Mouse (Mus musculus) liver, embryonic 15.5 days (tissue): Measurements from ENCODE around the gene Angel2. TPM values are rescaled to one million over a fixed set of nuclear protein-coding genes. Genes with fewer than 3 reads are reported as not detected.

Experiments used
- ATAC-seq: fragments of 200-750 bp; cut with Nextera tagmentation; 2 replicates; pipeline ENCODE4 v1.8.0; 2017; ENCODE audit warnings: moderate number of reproducible peaks, mild to moderate bottlenecking, moderate library complexity; ENCODE audit not compliant: insufficient read depth
- H3K27ac ChIP-seq: fragments of 300-500 bp; sonication (generic); replicated peaks from 2 replicates; pipeline ENCODE4 v1.5.1; 2015; ENCODE audit warnings: mild to moderate bottlenecking, inconsistent platforms
- H3K27me3 ChIP-seq: fragments of 300-500 bp; sonication (generic); 2 replicates; pipeline ENCODE4 v1.6.1; 2015; ENCODE audit warnings: mild to moderate bottlenecking, inconsistent platforms
- H3K36me3 ChIP-seq: fragments of 300-500 bp; sonication (generic); replicated peaks from 2 replicates; pipeline ENCODE4 v1.6.1; 2015; ENCODE audit warnings: moderate library complexity, mild to moderate bottlenecking, inconsistent platforms
- H3K4me1 ChIP-seq: fragments of 300-500 bp; sonication (generic); replicated peaks from 2 replicates; pipeline ENCODE4 v1.6.1; 2015; ENCODE audit warnings: inconsistent platforms
- H3K4me2 ChIP-seq: fragments of 300-500 bp; sonication (generic); 2 replicates; pipeline ENCODE4 v1.6.1; 2015; ENCODE audit warnings: moderate library complexity, mild to moderate bottlenecking, inconsistent platforms
- H3K4me3 ChIP-seq: fragments of 300-500 bp; sonication (generic); replicated peaks from 2 replicates; pipeline ENCODE4 v1.5.1; 2015; ENCODE audit warnings: mild to moderate bottlenecking, inconsistent platforms
- H3K9ac ChIP-seq: fragments of 300-500 bp; sonication (generic); 2 replicates; pipeline ENCODE4 v1.6.1; 2015; ENCODE audit warnings: moderate library complexity, mild to moderate bottlenecking, inconsistent platforms
- H3K9me3 ChIP-seq: fragments of 300-500 bp; sonication (generic); replicated peaks from 2 replicates; pipeline ENCODE4 v1.6.1; 2016; ENCODE audit warnings: inconsistent platforms
- WGBS: fragments of 180-500 bp; shearing (Covaris S2); methylation state at CpG from one replicate; pipeline ENCODE4 v1.1.7; 2015; ENCODE audit warnings: mixed read lengths; ENCODE audit not compliant: insufficient replicate concordance; 5-methylcytosine and 5-hydroxymethylcytosine counted together
- polyA plus RNA-seq: library from polyadenylated mRNA; unstranded; fragments of >200 nt; fragmentation: Nextera tagmentation; extraction: Ambion mirVana; gene quantifications from 2 replicates; pipeline ENCODE4 v1.2.1, GENCODE M21; 2015

The Angel2 gene
- polyA plus RNA-seq, 1 experiment from 2014 or later, result 13.4 TPM

- H3K4me1 ChIP-seq, result no peaks in the 10 kb centered on the region
- H3K27ac ChIP-seq, result no peak overlapping the region
- no peak overlapping the region for H3K4me2 ChIP-seq
- no peak overlapping the region for H3K4me3 ChIP-seq
- 0 out of 2 replicates have a peak, but pooled peaks cover 3% of the 10 kb centered on the region for H3K27me3 ChIP-seq
- no peaks in the 10 kb centered on the region for H3K9me3 ChIP-seq
- no peak overlapping the region for H3K9ac ChIP-seq
- 58% methylated on average over 15 of the region's 15 CpGs for WGBS
- ATAC-seq, result no peak
- H3K36me3 ChIP-seq, result no peaks in the 10 kb centered on the region
Measured at GRCm38 (mm10) chr1:190964992-190965780, 40.3 kb downstream of the Angel2 start.

DNA sequence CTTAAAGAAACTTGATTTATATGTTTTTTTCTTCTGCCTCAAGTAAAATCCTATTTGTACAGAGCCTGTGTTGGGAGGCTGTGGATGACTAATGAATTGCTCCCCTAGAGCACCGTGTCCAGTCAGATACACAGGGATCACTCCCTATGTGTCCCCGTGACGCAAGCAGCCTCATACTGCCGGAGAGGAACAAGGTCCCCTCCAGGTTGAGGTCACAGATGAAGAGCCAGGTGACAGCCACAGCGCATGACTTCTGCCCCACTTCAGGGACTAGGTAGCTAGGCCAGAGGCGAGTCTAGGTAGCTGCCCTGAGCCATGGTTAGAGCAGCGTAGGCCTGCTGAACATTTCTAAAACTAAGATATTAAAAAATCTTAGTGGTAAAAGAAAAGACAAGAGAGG, 43.1 kb downstream of the Angel2 start:
- no peak overlapping the region for H3K4me2 ChIP-seq
- no peak overlapping the region for H3K4me3 ChIP-seq
- no peak overlapping the region for H3K9ac ChIP-seq
- peaks cover 3% of the 10 kb centered on the region; the same call in 1 of the 2 replicates for H3K4me1 ChIP-seq
- no peaks in the 10 kb centered on the region for H3K36me3 ChIP-seq
- H3K27me3 ChIP-seq, result peaks cover 3% of the 10 kb centered on the region; the same call in 1 of the 2 replicates
- WGBS, result 64% methylated on average over 7 of the region's 7 CpGs
- ATAC-seq, result no peak
- no peaks in the 10 kb centered on the region for H3K9me3 ChIP-seq
- H3K27ac ChIP-seq, result no peak overlapping the region

GRCm38 (mm10) chr1:190971708-190972610, 47.0 kb downstream of the Angel2 start:
- peaks cover 3% of the 10 kb centered on the region; the same call in 1 of the 2 replicates for H3K4me1 ChIP-seq
- peaks cover 43% of the 10 kb centered on the region for H3K27me3 ChIP-seq
- 50% methylated on average over 14 of the region's 14 CpGs for WGBS
- H3K4me3 ChIP-seq, result no peak overlapping the region
- no peak overlapping the region for H3K27ac ChIP-seq
- no peak overlapping the region for H3K9ac ChIP-seq
- ATAC-seq, result no peak
- no peaks in the 10 kb centered on the region for H3K9me3 ChIP-seq
- H3K36me3 ChIP-seq, result no peaks in the 10 kb centered on the region
- no peak overlapping the region for H3K4me2 ChIP-seq

GRCm38 (mm10) chr1:190972612-190973192, 47.8 kb downstream of the Angel2 start:
- ATAC-seq, result no peak
- no peaks in the 10 kb centered on the region for H3K9me3 ChIP-seq
- no peak overlapping the region for H3K4me2 ChIP-seq
- H3K4me3 ChIP-seq, result no peak overlapping the region
- no peak overlapping the region for H3K27ac ChIP-seq
- no peak overlapping the region for H3K9ac ChIP-seq
- H3K27me3 ChIP-seq, result peaks cover 50% of the 10 kb centered on the region
- 54% methylated on average over 7 of the region's 7 CpGs for WGBS
- H3K4me1 ChIP-seq, result peaks cover 3% of the 10 kb centered on the region; the same call in 1 of the 2 replicates
- no peaks in the 10 kb centered on the region for H3K36me3 ChIP-seq

- Histone ChIP-seq H3K36me3 (no peaks in the 10 kb centered on the region), H3K4me2 (no peak overlapping the region), H3K9me3 (no peaks in the 10 kb centered on the region), H3K9ac (no peak overlapping the region), H3K27me3 (peaks cover 65% of the 10 kb centered on the region), H3K4me1 (peaks cover 15% of the 10 kb centered on the region), H3K4me3 (no peak overlapping the region), H3K27ac (no peak overlapping the region)
- no peak for ATAC-seq
- 59% methylated on average over 8 of the region's 8 CpGs for WGBS
Measured at GRCm38 (mm10) chr1:190974191-190974590, 49.3 kb downstream of the Angel2 start.

- no peak for ATAC-seq
- Histone ChIP-seq H3K9ac (no peak overlapping the region), H3K9me3 (no peaks in the 10 kb centered on the region), H3K36me3 (no peaks in the 10 kb centered on the region), H3K4me3 (no peak overlapping the region), H3K4me2 (no peak overlapping the region), H3K4me1 (peaks cover 18% of the 10 kb centered on the region), H3K27ac (no peak overlapping the region), H3K27me3 (peaks cover 70% of the 10 kb centered on the region)
- 45% methylated on average over 1 of the region's 1 CpGs for WGBS
Measured at GRCm38 (mm10) chr1:190974833-190975232, 49.9 kb downstream of the Angel2 start.

DNA sequence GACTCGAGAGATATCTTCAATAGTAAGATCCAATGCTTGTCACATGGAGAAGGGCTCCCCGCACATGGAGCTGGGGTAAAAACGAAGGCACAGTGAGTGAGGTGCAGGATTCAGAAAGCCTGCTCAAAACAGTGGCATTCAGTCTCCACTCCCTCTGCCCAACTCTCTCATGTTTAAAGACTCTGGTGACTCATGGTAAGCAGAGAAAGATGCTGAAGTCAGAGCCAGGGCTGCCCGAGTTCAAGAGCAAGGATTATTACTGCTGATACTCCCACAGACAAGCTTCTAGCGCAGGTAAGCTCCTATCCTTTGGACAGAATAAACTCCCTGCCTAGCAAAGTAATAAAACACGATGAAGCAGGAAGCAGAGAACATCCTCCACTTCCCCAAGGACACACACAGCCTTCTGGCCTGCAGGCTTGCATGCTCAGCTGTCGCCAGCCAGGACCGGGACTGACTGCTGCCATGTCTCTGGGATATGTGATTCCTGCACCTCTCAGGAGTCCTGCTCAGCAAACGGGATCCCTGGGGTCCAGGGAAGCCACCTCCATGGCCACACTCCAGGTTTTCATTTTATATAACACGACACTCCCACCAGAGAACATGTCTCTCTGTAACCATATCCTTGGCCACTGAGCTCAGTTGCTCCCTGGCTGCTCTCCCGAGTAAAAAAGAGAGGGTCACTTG, 52.1 kb downstream of the Angel2 start:
- Histone ChIP-seq H3K4me3 (no peak overlapping the region), H3K4me1 (peaks cover 15% of the 10 kb centered on the region), H3K27me3 (peaks cover 91% of the 10 kb centered on the region), H3K36me3 (no peaks in the 10 kb centered on the region), H3K9ac (no peak overlapping the region), H3K4me2 (no peak overlapping the region), H3K9me3 (no peaks in the 10 kb centered on the region), H3K27ac (no peak overlapping the region)
- WGBS, result 42% methylated on average over 11 of the region's 11 CpGs
- no peak for ATAC-seq

DNA sequence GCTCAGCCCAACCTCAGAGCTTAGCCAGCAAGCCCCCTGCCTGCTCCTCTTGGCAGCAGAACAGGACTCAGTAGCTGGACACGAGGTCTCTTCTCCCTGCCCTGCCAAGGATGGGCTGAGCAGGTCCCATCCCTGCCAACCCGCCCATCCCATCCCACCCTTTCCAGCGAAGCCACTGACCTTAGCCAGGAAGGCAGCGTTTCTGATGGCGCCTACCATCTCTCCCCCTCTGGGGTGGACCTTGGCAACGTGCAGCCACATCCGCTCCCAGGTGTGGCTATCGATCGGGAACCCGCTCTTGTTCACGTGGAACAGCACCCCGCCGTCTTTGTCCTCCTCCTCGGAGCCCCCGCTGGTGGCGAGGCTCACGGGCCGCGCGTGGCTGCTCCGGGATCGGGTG, 53.1 kb downstream of the Angel2 start:
- Histone ChIP-seq H3K4me3 (peak overlapping the region; percentile 47), H3K4me1 (peaks cover 15% of the 10 kb centered on the region), H3K27ac (no peak overlapping the region), H3K4me2 (peak overlapping the region; percentile 69), H3K36me3 (no peaks in the 10 kb centered on the region), H3K27me3 (peaks cover 88% of the 10 kb centered on the region), H3K9ac (no peak overlapping the region), H3K9me3 (no peaks in the 10 kb centered on the region)
- 4% methylated on average over 22 of the region's 22 CpGs for WGBS
- ATAC-seq, result no peak

- Histone ChIP-seq H3K9ac (no peak overlapping the region), H3K9me3 (no peaks in the 10 kb centered on the region), H3K4me1 (peaks cover 15% of the 10 kb centered on the region), H3K27me3 (peaks cover 82% of the 10 kb centered on the region), H3K36me3 (no peaks in the 10 kb centered on the region), H3K4me2 (peak overlapping the region; percentile 69), H3K4me3 (peak overlapping the region; percentile 47), H3K27ac (no peak overlapping the region)
- peak; percentile 28; the same call in 1 of the 2 replicates for ATAC-seq
- WGBS, result 2% methylated on average over 46 of the region's 46 CpGs
Measured at GRCm38 (mm10) chr1:190978511-190979073, 53.7 kb downstream of the Angel2 start.

DNA sequence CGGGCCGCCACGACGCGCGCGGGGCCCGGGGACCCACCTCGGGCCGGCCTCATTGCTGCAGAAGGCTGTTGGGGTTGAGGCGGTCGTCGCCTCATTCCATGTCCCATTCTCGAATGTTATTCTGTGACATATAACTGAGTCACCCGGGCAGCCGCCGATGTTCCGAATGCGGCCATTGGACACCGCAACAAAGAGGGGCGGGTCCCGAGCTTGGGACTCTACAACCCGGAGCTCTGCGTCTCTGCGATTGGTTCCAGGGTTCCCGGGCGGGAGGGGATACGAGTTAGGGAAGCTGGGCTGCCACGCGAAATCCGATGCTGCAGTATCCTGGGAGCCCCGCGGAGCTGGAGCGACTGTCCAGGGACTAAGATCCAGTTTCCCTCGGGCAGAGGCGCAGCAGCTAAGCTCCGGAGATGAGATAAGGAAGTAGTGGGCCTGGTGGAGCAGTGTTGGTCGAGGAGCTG, 54.2 kb downstream of the Angel2 start, which contains the start of gene Vash2:
TSS of gene Vash2 (minus strand) at position 197 of the 464 bp plus-strand sequence.
- WGBS, result under 1% methylated on average over 38 of the region's 38 CpGs

More for the DNA sequence above, 54.2 kb downstream of the Angel2 start, which contains the start of gene Vash2:
- Histone ChIP-seq H3K9me3 (no peaks in the 10 kb centered on the region), H3K4me3 (peak within 1 kb of the TSS; percentile 47), H3K4me2 (peak within 1 kb of the TSS; percentile 69), H3K4me1 (peaks cover 15% of the 10 kb centered on the region), H3K27me3 (peaks cover 76% of the 10 kb centered on the region), H3K36me3 (no peaks in the 10 kb centered on the region), H3K9ac (no peak within 1 kb of the TSS), H3K27ac (no peak within 1 kb of the TSS)
- ATAC-seq, result peak; percentile 56
